Mouse (Mus musculus) naive thymus-derived CD4-positive, alpha-beta T cell, adult 2 months (primary cell): ENCODE results near the gene Arhgef33.
A peak's percentile ranks its signal among the peaks of the same experiment; 100 is the strongest.
"Not testable (repeated sequence)": the region's sequence is repeated elsewhere in the genome, so short reads cannot be mapped to it uniquely, and the experiment has no call there.

ENCODE experiments used
- DNase-seq: peaks from one replicate; pipeline ENCODE4 v3.0.0-alpha.2; 2011; ENCODE audit warnings: low read depth

Arhgef33 gene

DNA sequence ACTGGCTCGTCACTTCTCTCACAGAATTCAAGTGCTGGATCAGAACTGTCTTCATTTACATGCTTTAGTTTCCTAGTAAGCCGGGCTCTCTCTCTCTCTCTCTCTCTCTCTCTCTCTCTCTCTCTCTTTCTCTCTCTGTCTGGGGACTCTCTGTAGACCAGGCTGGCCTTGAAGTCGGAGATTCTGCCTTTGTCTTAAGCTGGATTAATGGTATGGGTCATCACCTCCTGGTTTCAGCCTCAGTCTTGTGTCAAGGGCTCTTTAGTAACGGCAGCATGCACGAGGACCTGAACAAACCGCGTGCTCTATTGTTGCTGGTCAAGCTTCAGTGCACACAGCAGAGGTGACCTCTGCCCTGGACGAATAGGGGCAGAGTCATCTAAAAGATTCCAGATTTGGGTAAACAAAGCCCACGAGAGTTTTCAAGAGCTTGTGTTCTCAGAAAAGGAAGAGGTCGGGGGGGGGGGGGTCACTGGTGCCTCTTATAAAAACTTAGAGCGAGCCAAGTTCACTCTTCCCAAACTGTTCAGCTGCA, 39.5 kb downstream of the Arhgef33 start:
- DNase-seq: no peak

- DNase-seq: no peak
These were observed 40.0 kb downstream of the Arhgef33 start for GRCm38 (mm10) chr17:80347234-80347633.

DNA sequence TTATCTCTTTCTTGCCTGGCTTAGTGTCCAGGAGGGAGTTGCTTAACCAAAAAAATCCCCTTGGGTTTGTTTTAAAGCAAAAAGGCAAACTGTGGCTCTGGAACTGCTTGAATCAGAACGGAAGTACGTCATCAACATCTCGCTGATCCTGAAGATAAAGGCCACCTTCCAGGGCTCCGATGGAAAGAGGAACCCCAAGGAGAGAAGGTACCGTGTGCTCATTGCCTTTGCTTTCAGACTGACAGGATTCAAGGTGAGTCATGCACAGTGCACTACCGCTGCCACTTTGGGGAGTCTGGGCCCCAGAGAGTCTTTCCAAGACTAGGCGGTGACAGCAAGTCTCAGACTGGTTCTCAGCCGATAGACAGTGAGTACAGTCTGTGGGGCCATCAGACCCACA, 53.0 kb downstream of the Arhgef33 start:
- no peak for DNase-seq

- DNase-seq: no peak
These were observed 60.1 kb downstream of the Arhgef33 start for GRCm38 (mm10) chr17:80367276-80367675.

GRCm38 (mm10) chr17:80368606-80369005, 61.4 kb downstream of the Arhgef33 start:
- DNase-seq: no peak

- peak; percentile 93 for DNase-seq
These were observed 66.0 kb downstream of the Arhgef33 start, which contains the start of gene Gm10190 for GRCm38 (mm10) chr17:80372989-80373725. TSS of gene Gm10190 (minus strand) at chr17:80373541.

- DNase-seq: no peak
These were observed 66.5 kb downstream of the Arhgef33 start for GRCm38 (mm10) chr17:80373726-80374096.

GRCm38 (mm10) chr17:80378386-80378785, 71.2 kb downstream of the Arhgef33 start:
- not testable (repeated sequence) for DNase-seq

GRCm38 (mm10) chr17:80385671-80386070, 78.5 kb downstream of the Arhgef33 start:
- DNase-seq: no peak

GRCm38 (mm10) chr17:80390024-80390423, 82.8 kb downstream of the Arhgef33 start:
- no peak for DNase-seq

DNA sequence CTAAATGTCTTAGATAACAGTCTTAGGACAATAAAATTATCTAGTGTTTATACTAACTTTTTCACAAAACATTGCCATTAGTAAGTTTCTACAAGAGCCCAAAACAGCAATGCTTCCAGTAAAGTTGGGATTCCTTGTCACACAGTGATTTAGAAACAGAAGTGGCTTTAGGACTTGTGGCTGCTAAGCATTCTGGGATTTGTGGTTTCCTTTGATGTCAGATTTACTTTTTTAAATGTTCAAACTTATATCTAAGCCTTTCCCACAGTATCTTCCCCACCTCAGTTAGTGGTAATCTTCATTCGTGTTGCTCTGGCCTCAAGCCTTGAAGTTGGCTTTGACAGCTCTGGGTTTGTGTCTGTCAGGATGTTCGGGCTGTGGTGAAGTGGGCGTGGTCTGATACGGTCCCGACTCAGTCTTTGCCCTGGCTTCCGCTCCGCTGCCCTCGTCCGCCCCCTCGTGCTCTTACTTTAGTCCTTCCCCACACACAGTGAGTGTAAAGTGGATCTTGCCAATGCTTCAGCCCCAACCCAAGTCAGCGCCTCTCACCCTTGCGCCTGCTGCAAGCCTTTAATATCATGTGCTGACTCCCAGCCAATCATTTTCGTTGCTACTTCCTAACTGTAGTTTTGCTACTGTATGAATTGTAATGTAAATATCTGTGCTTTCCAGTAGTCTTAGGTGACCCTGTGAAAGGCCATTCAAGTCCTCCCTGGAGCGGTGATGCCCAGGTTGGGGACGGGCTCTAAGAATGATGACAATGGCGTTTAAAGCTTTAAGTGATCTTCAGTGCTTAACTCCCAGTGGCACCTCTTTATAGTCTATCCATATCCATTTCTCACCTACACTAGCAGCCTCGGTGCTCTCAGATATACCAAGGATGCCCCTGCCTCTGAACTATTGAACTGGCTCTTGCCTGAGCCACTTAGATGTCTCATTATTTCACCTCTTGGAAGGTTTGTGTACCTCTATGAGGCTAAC, 84.5 kb downstream of the Arhgef33 start:
- DNase-seq: peak; percentile 92

- DNase-seq: no peak
These were observed 91.0 kb downstream of the Arhgef33 start for GRCm38 (mm10) chr17:80398243-80398642.

- DNase-seq: peak; percentile 26
These were observed 104.0 kb downstream of the Arhgef33 start for GRCm38 (mm10) chr17:80411182-80411581.

DNA sequence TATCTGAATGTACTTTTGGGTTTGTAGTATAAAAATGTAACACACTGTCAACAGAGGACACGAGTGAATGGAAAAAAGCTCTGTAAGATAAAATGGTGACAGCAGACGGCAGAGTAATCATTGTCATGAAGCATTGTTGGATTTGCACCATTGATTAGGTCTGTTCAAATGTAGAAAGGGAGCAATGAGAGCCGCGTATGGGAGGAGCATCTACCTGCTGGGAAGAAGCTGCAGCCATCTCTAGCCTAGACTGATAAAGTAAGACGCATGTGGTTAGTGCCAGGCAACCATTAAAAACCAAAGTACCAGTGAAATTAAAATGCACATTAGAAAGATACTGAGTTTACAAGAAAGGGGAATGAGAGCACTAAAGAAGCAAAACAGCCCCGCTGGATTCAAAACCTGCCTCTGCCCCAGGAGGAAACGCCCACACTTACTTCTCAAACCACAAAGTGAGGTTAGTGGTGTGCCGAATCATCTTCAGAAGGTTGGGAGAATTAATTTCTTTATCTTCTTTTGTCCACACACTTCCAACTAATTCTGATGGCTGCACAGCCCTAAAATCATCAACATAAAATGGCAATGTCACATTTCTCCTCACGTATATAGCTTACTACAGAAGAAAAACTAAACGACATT, 111.5 kb downstream of the Arhgef33 start:
- peak; percentile 45 for DNase-seq

DNA sequence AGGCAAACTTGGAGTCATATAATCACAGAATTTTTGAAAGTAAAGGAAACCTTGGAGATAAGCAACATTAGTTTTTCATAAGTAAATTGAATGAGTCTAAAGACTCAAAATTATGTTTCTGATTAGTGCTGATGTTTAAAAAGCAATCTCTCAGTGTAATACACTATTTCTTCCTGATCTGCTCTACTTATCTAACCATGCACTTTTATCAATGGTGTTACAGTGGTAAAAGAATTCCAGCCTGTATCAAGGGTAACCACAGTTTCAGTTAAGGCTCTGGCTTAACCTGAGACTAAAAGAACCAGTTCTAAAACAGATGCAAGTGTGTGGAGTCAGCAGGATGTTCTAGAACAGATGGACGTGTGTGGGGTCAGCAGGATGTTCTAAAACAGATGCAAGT, 113.8 kb downstream of the Arhgef33 start:
- no peak for DNase-seq

DNA sequence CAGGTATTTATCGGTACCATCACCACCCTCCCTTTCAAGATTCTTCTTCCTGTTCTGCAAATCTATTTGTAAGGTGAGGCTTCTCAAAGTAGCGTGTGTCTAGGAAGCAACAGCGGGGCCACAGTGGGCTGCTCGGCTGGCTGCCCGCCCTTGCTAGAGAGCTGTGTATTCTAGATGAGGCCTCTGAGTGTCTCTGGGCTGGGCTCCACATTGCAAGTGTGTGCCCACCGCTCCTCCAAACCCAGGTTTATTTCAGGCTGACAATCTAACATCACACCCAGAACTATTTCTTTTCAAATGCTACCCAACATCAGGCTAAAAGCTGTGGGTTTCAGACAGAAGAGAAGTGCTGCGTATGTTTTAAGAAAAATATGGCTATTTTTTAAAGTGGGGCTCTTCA, 119.0 kb downstream of the Arhgef33 start:
- DNase-seq: no peak

DNA sequence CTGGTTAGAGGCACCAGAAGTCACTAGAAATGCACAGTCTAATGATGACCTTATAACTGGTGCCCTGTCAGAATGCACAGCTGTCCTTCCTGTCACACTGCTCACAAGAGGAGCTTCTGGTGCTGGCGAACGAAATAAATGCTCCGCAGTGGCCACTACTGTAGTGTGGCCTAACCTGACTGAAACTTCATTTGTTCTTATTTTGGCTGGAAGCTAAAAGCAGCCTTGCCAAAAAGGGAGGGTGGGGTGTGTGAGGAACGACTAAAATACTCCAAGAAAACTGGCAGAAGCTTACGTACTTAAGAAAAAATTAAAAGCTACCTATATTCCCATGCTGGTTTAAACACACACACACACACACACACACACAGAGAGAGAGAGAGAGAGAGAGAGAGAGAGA, 119.7 kb downstream of the Arhgef33 start:
- no peak for DNase-seq

GRCm38 (mm10) chr17:80427966-80428365, 120.8 kb downstream of the Arhgef33 start:
- DNase-seq: no peak

DNA sequence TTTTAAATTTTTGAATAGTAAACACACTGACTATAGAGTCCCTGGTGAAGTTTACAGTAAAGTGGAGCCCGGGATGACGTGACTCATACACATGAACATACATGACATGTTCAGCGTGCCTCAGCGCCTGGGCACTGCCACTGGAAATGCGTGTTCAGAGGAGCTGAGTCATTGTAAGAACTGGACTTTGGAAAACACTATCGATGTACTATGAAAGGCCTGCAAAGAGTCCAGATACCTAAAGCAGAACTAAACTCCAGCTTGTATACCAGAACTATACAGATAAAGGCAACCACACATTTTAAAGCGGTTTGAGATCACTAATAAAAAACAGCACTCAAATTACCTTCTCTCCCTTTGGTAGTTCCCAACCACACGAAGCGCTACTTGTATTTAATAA, 124.8 kb downstream of the Arhgef33 start:
- no peak for DNase-seq

DNA sequence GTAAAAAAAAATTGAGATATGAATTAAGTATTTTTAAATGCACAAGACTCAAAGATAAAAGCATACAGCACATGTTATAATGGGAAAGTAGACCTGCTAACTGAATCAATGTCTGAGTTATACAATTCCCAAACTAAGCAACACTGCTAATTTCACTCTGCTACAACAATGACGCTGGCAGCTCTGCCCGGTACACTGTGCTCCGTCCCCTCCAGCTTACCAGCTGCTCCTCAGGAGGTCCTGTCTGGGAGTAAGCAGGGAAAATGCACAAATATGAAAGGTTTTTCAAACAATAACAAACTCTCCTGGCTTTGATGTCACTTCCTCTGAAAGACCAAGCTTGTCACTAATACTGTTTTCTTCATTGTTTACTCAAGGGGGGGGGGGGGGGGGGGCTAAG, 127.2 kb downstream of the Arhgef33 start:
- DNase-seq: no peak

- no peak for DNase-seq
These were observed 128.5 kb downstream of the Arhgef33 start for GRCm38 (mm10) chr17:80435680-80436079.

- DNase-seq: no peak
These were observed 138.2 kb downstream of the Arhgef33 start for GRCm38 (mm10) chr17:80445433-80445832.
